Mouse (Mus musculus): Measurements from ENCODE around the gene Efna4. TPM values are rescaled to one million over a fixed set of nuclear protein-coding genes. Genes with fewer than 3 reads are reported as not detected.

Efna4 gene
- polyA plus RNA-seq, 1 experiment, result not detected

DNA sequence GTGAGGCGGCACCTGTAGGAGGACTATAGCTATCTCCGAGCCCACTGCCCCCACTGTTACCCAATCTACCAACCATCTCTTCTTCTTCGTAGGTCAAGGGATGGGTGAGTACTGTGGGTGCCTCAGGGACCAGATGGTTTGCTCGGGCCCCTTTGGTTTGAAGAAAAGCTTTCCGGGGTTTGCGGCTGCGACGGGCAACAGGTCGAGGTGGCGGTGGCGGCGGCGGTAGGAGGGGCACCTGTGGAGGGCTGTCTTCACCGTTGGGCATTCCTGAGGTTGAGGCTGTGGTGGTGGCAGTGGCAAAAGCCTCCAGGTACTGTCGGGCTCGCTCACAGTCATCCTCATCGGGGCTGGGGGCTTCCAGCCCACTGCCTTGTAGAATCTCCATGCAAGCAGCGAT, 42.9 kb upstream of the Efna4 start:
- H3K4me3 ChIP-seq (ENCODE audit: insufficient read depth, low read length), result no peak overlapping the region
- H3K27ac ChIP-seq (ENCODE audit: insufficient read depth, low read depth, low read length), result no peak overlapping the region
- H3K4me1 ChIP-seq (ENCODE audit: control insufficient read depth, insufficient read depth, low read length), result peaks cover 22% of the 10 kb centered on the region
- TF ChIP-seq POLR2A (IDR thresholded peaks at IDR 0.05; ENCODE audit: borderline replicate concordance, low read depth, low read length) (no peak), CTCF (IDR thresholded peaks at IDR 0.05; ENCODE audit: low read depth, low read length) (no peak)

- Histone ChIP-seq H3K4me3 (ENCODE audit: insufficient read depth, low read length) (no peak overlapping the region), H3K27ac (ENCODE audit: insufficient read depth, low read depth, low read length) (no peak overlapping the region), H3K4me1 (ENCODE audit: control insufficient read depth, insufficient read depth, low read length) (peaks cover 19% of the 10 kb centered on the region)
- TF ChIP-seq CTCF (IDR thresholded peaks at IDR 0.05; ENCODE audit: low read depth, low read length) (no peak), POLR2A (IDR thresholded peaks at IDR 0.05; ENCODE audit: borderline replicate concordance, low read depth, low read length) (no peak)
These were observed 42.5 kb upstream of the Efna4 start for GRCm38 (mm10) chr3:89380291-89380690.

- Histone ChIP-seq H3K4me1 (ENCODE audit: control insufficient read depth, insufficient read depth, low read length) (peaks cover 19% of the 10 kb centered on the region), H3K4me3 (ENCODE audit: insufficient read depth, low read length) (no peak overlapping the region), H3K27ac (ENCODE audit: insufficient read depth, low read depth, low read length) (no peak overlapping the region)
- TF ChIP-seq CTCF (IDR thresholded peaks at IDR 0.05; ENCODE audit: low read depth, low read length) (no peak), POLR2A (IDR thresholded peaks at IDR 0.05; ENCODE audit: borderline replicate concordance, low read depth, low read length) (no peak)
These were observed 41.7 kb upstream of the Efna4 start for GRCm38 (mm10) chr3:89379388-89380131.

DNA sequence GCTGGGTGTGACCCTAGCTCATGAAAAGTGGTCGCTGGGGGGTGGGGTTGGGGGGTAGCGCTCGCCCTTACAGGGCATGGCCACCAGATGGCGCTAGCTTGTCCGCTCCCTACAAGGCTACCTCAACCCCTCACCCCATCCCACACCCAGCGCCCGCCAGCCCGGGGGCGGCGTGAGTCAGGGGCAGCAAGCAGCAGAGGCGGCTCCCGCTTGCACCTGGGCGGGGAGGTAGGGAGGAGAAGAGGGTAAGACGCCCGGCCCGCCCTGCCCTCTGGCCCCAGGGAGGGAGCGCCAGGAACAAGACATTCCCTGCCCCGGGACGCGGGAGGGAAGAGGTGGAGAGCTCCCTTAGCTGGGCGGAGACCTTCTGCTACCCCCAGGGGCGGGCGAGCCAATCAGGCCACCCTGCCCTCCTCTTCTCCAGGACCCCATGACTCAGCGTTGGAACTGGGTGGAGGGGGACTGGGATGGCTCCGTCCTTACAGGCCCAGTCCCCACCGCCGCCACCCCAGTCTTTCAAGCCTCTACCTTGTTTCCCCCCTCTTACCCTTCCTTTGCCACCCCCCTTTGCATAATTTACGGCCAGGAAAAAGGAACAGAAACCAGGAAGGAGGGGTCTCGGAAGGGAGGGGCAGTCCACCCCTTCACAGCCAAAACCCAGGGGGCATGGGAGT, 40.7 kb upstream of the Efna4 start:
- peaks cover 16% of the 10 kb centered on the region for H3K4me1 ChIP-seq (ENCODE audit: control insufficient read depth, insufficient read depth, low read length)
- no peak overlapping the region for H3K27ac ChIP-seq (ENCODE audit: insufficient read depth, low read depth, low read length)
- no peak for TF ChIP-seq POLR2A (IDR thresholded peaks at IDR 0.05; ENCODE audit: borderline replicate concordance, low read depth, low read length)
- TF ChIP-seq CTCF (IDR thresholded peaks at IDR 0.05; ENCODE audit: low read depth, low read length), result peak; percentile 68
- H3K4me3 ChIP-seq (ENCODE audit: insufficient read depth, low read length), result no peak overlapping the region

GRCm38 (mm10) chr3:89377831-89378230, 40.0 kb upstream of the Efna4 start:
- Histone ChIP-seq H3K27ac (ENCODE audit: insufficient read depth, low read depth, low read length) (no peak overlapping the region), H3K4me3 (ENCODE audit: insufficient read depth, low read length) (no peak overlapping the region), H3K4me1 (ENCODE audit: control insufficient read depth, insufficient read depth, low read length) (peaks cover 16% of the 10 kb centered on the region)
- TF ChIP-seq POLR2A (IDR thresholded peaks at IDR 0.05; ENCODE audit: borderline replicate concordance, low read depth, low read length), result no peak
- no peak for TF ChIP-seq CTCF (IDR thresholded peaks at IDR 0.05; ENCODE audit: low read depth, low read length)

- Histone ChIP-seq H3K4me1 (ENCODE audit: control insufficient read depth, insufficient read depth, low read length) (peaks cover 10% of the 10 kb centered on the region), H3K27ac (ENCODE audit: insufficient read depth, low read depth, low read length) (no peak overlapping the region), H3K4me3 (ENCODE audit: insufficient read depth, low read length) (no peak overlapping the region)
- no peak for TF ChIP-seq CTCF (IDR thresholded peaks at IDR 0.05; ENCODE audit: low read depth, low read length)
- TF ChIP-seq POLR2A (IDR thresholded peaks at IDR 0.05; ENCODE audit: borderline replicate concordance, low read depth, low read length), result no peak
These were observed 35.9 kb upstream of the Efna4 start for GRCm38 (mm10) chr3:89373581-89374231.

DNA sequence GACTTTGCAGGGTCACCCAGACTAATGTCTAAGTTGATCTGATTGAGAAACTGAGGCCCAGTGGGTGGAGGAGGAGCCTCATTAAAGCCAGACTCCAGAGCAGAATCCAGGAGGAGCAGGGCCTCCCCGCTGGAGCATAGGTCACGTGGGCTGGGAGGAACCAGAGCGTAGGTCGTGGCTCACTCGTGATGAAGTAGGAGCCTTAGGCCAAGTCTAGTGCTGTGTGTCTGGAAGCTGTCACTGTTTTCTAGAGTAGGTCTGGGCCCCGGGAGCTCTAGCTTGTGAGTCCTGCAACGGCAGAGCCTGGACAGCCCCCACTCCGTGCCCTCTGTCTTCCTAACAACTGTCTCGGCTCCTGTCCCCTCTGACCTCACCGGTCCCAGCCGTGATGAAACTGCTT, 29.5 kb upstream of the Efna4 start:
- Histone ChIP-seq H3K27ac (ENCODE audit: insufficient read depth, low read depth, low read length) (no peak overlapping the region), H3K4me3 (ENCODE audit: insufficient read depth, low read length) (no peak overlapping the region), H3K4me1 (ENCODE audit: control insufficient read depth, insufficient read depth, low read length) (no peaks in the 10 kb centered on the region)
- TF ChIP-seq CTCF (IDR thresholded peaks at IDR 0.05; ENCODE audit: low read depth, low read length), result no peak
- no peak for TF ChIP-seq POLR2A (IDR thresholded peaks at IDR 0.05; ENCODE audit: borderline replicate concordance, low read depth, low read length)

DNA sequence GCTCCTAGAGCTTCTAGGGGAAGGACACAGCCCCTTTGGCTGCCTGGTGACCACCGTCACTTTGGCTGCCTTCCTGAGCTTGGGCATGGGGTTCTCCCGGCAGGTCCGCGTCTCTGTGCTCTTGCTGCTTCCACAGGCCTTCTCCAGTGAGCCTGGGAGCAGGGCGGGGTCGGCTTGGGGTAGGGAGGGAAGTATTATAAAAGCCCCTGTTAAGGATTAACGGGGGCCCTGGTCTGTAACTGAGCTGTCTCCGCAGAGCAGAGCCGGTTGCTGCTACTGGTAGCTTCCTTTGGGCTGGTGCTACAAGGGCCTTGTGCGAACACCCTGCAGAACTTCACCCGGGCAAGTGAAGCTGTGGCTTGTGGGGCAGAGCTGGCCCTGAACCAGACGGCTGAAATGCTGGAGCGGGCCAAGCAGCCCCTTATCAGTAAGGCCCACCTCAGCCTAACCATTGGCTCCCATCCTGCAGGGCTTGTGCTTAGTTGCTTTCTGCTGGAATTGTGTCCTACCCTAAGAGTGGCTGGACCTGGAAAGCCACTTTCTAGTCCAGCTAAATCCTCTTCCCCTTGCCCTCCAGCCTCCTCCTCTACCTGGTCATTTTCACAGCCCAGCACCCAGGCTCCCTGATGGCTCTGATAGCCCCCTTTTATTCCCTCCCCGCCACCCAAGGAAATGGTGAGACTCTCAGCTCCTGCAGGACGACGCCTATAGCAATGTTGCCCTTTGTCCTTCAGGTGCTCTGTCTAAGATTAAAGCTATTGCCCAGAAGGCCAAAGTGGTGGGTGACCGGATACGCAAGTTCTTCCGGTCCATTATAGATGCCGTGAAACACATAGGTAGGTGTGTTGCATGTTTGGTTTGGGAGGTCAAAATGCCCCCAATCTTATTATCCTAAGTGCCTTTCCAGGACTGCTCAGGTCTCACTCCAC, 27.9 kb upstream of the Efna4 start:
- Histone ChIP-seq H3K27ac (ENCODE audit: insufficient read depth, low read depth, low read length) (no peak overlapping the region), H3K4me1 (ENCODE audit: control insufficient read depth, insufficient read depth, low read length) (peaks cover under 1% of the 10 kb centered on the region; the same call in 1 of the 2 replicates), H3K4me3 (ENCODE audit: insufficient read depth, low read length) (no peak overlapping the region)
- TF ChIP-seq POLR2A (IDR thresholded peaks at IDR 0.05; ENCODE audit: borderline replicate concordance, low read depth, low read length), result no peak
- no peak for TF ChIP-seq CTCF (IDR thresholded peaks at IDR 0.05; ENCODE audit: low read depth, low read length)

DNA sequence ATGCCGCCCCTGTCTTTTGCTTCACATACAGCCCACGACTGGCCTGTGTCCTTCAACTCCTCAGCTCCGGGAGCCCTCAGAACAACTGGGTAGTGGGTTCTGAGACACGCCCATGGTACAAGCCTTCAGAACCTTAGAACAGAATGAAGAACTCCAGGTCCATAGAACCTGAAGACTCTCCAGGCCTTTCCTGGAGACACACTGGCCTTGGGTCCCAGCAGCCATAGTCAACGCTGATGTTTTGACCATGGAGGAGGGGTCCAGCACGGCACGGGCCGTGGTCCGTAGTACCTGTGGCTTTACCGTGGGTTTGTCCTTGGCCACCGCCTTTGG, 27.3 kb upstream of the Efna4 start, which contains the start of gene Dcst1:
Gene Dcst1 (minus strand): TSS at position 101 of the 333 bp plus-strand sequence.
- H3K4me3 ChIP-seq (ENCODE audit: insufficient read depth, low read length), result no peak within 1 kb of the TSS
- TF ChIP-seq CTCF (IDR thresholded peaks at IDR 0.05; ENCODE audit: low read depth, low read length) (no peak), POLR2A (IDR thresholded peaks at IDR 0.05; ENCODE audit: borderline replicate concordance, low read depth, low read length) (no peak)

More for the DNA sequence above, 27.3 kb upstream of the Efna4 start, which contains the start of gene Dcst1:
- Histone ChIP-seq H3K4me1 (ENCODE audit: control insufficient read depth, insufficient read depth, low read length) (peaks cover 4% of the 10 kb centered on the region), H3K27ac (ENCODE audit: insufficient read depth, low read depth, low read length) (no peak within 1 kb of the TSS)
